Mouse (Mus musculus): ENCODE results near the gene Csnk1d.

DNA sequence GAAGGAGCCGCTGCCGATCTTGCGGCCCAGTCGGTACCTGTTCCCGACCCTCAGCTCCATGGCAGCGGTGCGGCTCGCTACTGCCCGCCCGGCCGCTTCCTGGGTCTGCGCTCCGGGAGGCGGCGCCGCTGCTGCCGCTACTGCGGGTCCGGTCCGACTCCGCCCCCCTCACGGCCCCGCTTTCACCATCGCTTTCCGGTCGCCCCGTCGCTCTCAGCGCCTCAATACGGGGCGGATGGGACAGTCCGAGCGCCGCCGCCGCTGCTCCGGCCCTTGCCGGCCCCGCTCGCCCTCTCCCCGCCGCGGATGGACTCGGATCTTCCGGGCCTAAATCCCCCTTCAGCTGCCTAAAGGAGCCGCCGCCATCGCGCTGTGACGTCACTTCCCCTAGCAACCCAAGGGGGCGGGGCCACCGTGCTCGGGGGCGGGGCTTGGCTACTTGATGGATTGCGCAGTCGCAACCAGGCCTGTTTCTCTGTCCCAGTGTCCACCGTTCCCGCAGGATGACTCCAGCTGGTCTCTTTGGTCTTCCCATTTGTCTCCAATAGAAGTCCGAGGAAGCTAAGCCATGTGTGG lies at the start of gene Csnk1d:
- TF ChIP-seq CTCF (IDR thresholded peaks at IDR 0.05; ENCODE audit: low read depth, low read length) (no peak), GATA1 (IDR thresholded peaks at IDR 0.05; ENCODE audit: borderline replicate concordance, low read length) (no peak), TAL1 (conservative IDR thresholded peaks at IDR 0.05; ENCODE audit: low read depth, low read length) (no peak), POLR2AphosphoS5 (IDR thresholded peaks at IDR 0.05; ENCODE audit: insufficient replicate concordance, low read depth, low read length) (no peak), GATA2 (IDR thresholded peaks at IDR 0.05; ENCODE audit: borderline replicate concordance, low read depth, low read length) (no peak)
